Mouse (Mus musculus): ENCODE results near the gene Ccdc50. TPM values are rescaled to one million over a fixed set of nuclear protein-coding genes. Genes with fewer than 3 reads are reported as not detected.

Ccdc50 gene
- polyA plus RNA-seq, 1 experiment, result 71.2 TPM

- TF ChIP-seq CTCF (IDR thresholded peaks at IDR 0.05; ENCODE audit: low read depth, low read length) (no peak), POLR2A (IDR thresholded peaks at IDR 0.05; ENCODE audit: insufficient read depth, low read length) (no peak), EP300 (IDR thresholded peaks at IDR 0.05; ENCODE audit: insufficient read depth, low read depth, low read length) (no peak)
- Histone ChIP-seq H3K9ac (ENCODE audit: low read depth, poor library complexity, severe bottlenecking) (no peak overlapping the region), H3K9me3 (replicated peaks; ENCODE audit: control insufficient read depth, insufficient read depth, low read length, poor library complexity, severe bottlenecking) (no peaks in the 10 kb centered on the region), H3K27ac (ENCODE audit: insufficient read depth, low read length) (no peak overlapping the region), H3K27me3 (ENCODE audit: control insufficient read depth, insufficient read depth, low read length, poor library complexity, severe bottlenecking) (no peaks in the 10 kb centered on the region), H3K36me3 (ENCODE audit: control insufficient read depth, insufficient read depth, low read length, poor library complexity, severe bottlenecking) (no peaks in the 10 kb centered on the region), H3K4me3 (ENCODE audit: low read depth, low read length) (no peak overlapping the region), H3K4me1 (ENCODE audit: control insufficient read depth, insufficient read depth, low read length) (no peaks in the 10 kb centered on the region)
Measured at GRCm38 (mm10) chr16:27453823-27454222, 65.2 kb downstream of the Ccdc50 start.

DNA sequence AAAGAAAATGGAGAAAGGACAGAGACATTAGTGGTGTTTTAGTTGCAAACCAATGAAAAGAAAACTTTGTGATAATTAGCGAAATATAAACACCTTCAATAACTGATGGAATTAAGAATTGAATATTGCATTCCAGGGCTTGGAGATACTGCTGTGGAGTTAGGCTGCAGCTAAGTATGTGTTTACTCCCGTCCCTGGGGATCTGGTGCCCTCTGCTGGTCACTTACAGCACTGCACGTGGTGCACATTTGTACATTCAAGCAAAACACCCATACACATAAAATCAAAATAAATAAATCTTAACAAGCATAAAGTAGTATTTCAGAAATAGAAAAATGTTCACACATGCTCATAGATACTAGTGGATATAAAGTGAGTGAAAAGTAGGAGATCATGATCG is 68.6 kb downstream of the Ccdc50 start:
- TF ChIP-seq EP300 (IDR thresholded peaks at IDR 0.05; ENCODE audit: insufficient read depth, low read depth, low read length) (no peak), CTCF (IDR thresholded peaks at IDR 0.05; ENCODE audit: low read depth, low read length) (peak; percentile 92), POLR2A (IDR thresholded peaks at IDR 0.05; ENCODE audit: insufficient read depth, low read length) (no peak)
- Histone ChIP-seq H3K27ac (ENCODE audit: insufficient read depth, low read length) (no peak overlapping the region), H3K36me3 (ENCODE audit: control insufficient read depth, insufficient read depth, low read length, poor library complexity, severe bottlenecking) (no peaks in the 10 kb centered on the region), H3K4me3 (ENCODE audit: low read depth, low read length) (no peak overlapping the region), H3K9me3 (replicated peaks; ENCODE audit: control insufficient read depth, insufficient read depth, low read length, poor library complexity, severe bottlenecking) (no peaks in the 10 kb centered on the region), H3K27me3 (ENCODE audit: control insufficient read depth, insufficient read depth, low read length, poor library complexity, severe bottlenecking) (no peaks in the 10 kb centered on the region), H3K4me1 (ENCODE audit: control insufficient read depth, insufficient read depth, low read length) (no peaks in the 10 kb centered on the region), H3K9ac (ENCODE audit: low read depth, poor library complexity, severe bottlenecking) (no peak overlapping the region)

- Histone ChIP-seq H3K36me3 (ENCODE audit: control insufficient read depth, insufficient read depth, low read length, poor library complexity, severe bottlenecking) (no peaks in the 10 kb centered on the region), H3K9me3 (replicated peaks; ENCODE audit: control insufficient read depth, insufficient read depth, low read length, poor library complexity, severe bottlenecking) (no peaks in the 10 kb centered on the region), H3K4me1 (ENCODE audit: control insufficient read depth, insufficient read depth, low read length) (no peaks in the 10 kb centered on the region), H3K27me3 (ENCODE audit: control insufficient read depth, insufficient read depth, low read length, poor library complexity, severe bottlenecking) (no peaks in the 10 kb centered on the region), H3K9ac (ENCODE audit: low read depth, poor library complexity, severe bottlenecking) (no peak overlapping the region), H3K4me3 (ENCODE audit: low read depth, low read length) (no peak overlapping the region), H3K27ac (ENCODE audit: insufficient read depth, low read length) (no peak overlapping the region)
- TF ChIP-seq POLR2A (IDR thresholded peaks at IDR 0.05; ENCODE audit: insufficient read depth, low read length) (no peak), EP300 (IDR thresholded peaks at IDR 0.05; ENCODE audit: insufficient read depth, low read depth, low read length) (no peak), CTCF (IDR thresholded peaks at IDR 0.05; ENCODE audit: low read depth, low read length) (peak; percentile 21)
Measured at GRCm38 (mm10) chr16:27468731-27469130, 80.1 kb downstream of the Ccdc50 start.

GRCm38 (mm10) chr16:27471389-27471788 is 82.7 kb downstream of the Ccdc50 start:
- Histone ChIP-seq H3K4me3 (ENCODE audit: low read depth, low read length) (no peak overlapping the region), H3K36me3 (ENCODE audit: control insufficient read depth, insufficient read depth, low read length, poor library complexity, severe bottlenecking) (no peaks in the 10 kb centered on the region), H3K9me3 (replicated peaks; ENCODE audit: control insufficient read depth, insufficient read depth, low read length, poor library complexity, severe bottlenecking) (no peaks in the 10 kb centered on the region), H3K27ac (ENCODE audit: insufficient read depth, low read length) (no peak overlapping the region), H3K27me3 (ENCODE audit: control insufficient read depth, insufficient read depth, low read length, poor library complexity, severe bottlenecking) (no peaks in the 10 kb centered on the region), H3K4me1 (ENCODE audit: control insufficient read depth, insufficient read depth, low read length) (no peaks in the 10 kb centered on the region), H3K9ac (ENCODE audit: low read depth, poor library complexity, severe bottlenecking) (no peak overlapping the region)
- TF ChIP-seq CTCF (IDR thresholded peaks at IDR 0.05; ENCODE audit: low read depth, low read length), result no peak
- no peak for TF ChIP-seq POLR2A (IDR thresholded peaks at IDR 0.05; ENCODE audit: insufficient read depth, low read length)
- TF ChIP-seq EP300 (IDR thresholded peaks at IDR 0.05; ENCODE audit: insufficient read depth, low read depth, low read length), result no peak

- Histone ChIP-seq H3K36me3 (ENCODE audit: control insufficient read depth, insufficient read depth, low read length, poor library complexity, severe bottlenecking) (no peaks in the 10 kb centered on the region), H3K9ac (ENCODE audit: low read depth, poor library complexity, severe bottlenecking) (no peak overlapping the region), H3K27me3 (ENCODE audit: control insufficient read depth, insufficient read depth, low read length, poor library complexity, severe bottlenecking) (no peaks in the 10 kb centered on the region; the same call in 1 of the 2 replicates), H3K27ac (ENCODE audit: insufficient read depth, low read length) (no peak overlapping the region), H3K4me1 (ENCODE audit: control insufficient read depth, insufficient read depth, low read length) (no peaks in the 10 kb centered on the region), H3K4me3 (ENCODE audit: low read depth, low read length) (no peak overlapping the region), H3K9me3 (replicated peaks; ENCODE audit: control insufficient read depth, insufficient read depth, low read length, poor library complexity, severe bottlenecking) (no peaks in the 10 kb centered on the region)
- TF ChIP-seq POLR2A (IDR thresholded peaks at IDR 0.05; ENCODE audit: insufficient read depth, low read length) (no peak), EP300 (IDR thresholded peaks at IDR 0.05; ENCODE audit: insufficient read depth, low read depth, low read length) (no peak), CTCF (IDR thresholded peaks at IDR 0.05; ENCODE audit: low read depth, low read length) (no peak)
Measured at GRCm38 (mm10) chr16:27483834-27484233, 95.2 kb downstream of the Ccdc50 start.

Other genes starting within 250 kb of the Ccdc50 start
- not detected in 2 replicates for gene Ostn, start 81.4 kb upstream of the Ccdc50 start, polyA plus RNA-seq (2011; ENCODE audit: insufficient read depth, insufficient read length, low read depth, missing spikeins)
- gene Uts2b, start 18.6 kb upstream of the Ccdc50 start, polyA plus RNA-seq (2011; ENCODE audit: insufficient read depth, insufficient read length, low read depth, missing spikeins), result not detected in 2 replicates